Mouse (Mus musculus) forebrain, embryonic 11.5 days (tissue): Measurements from ENCODE around the gene Acer3. TPM values are rescaled to one million over a fixed set of nuclear protein-coding genes. Genes with fewer than 3 reads are reported as not detected.
"Not testable (repeated sequence)": the region's sequence is repeated elsewhere in the genome, so short reads cannot be mapped to it uniquely, and the experiment has no call there.

Experiments
- ATAC-seq: fragments of 200-750 bp; cut with Nextera tagmentation; replicated peaks from 2 replicates; pipeline ENCODE4 v1.8.0; 2017; ENCODE audit warnings: moderate TSS enrichment; ENCODE audit not compliant: low FRiP score
- DNase-seq: peaks from one replicate; pipeline ENCODE4 v3.0.0-alpha.2; 2017; ENCODE audit warnings: low spot score
- H3K27ac ChIP-seq: fragments of 300-500 bp; sonication (generic); 2 replicates; pipeline ENCODE4 v1.5.1; 2014; ENCODE audit warnings: low read depth, low read length
- H3K27me3 ChIP-seq: fragments of 300-500 bp; sonication (generic); 2 replicates; pipeline ENCODE4 v1.6.1; 2014; ENCODE audit warnings: mild to moderate bottlenecking, low read length, mixed read lengths; ENCODE audit not compliant: control insufficient read depth, insufficient read depth
- H3K36me3 ChIP-seq: fragments of 300-500 bp; sonication (generic); 2 replicates; pipeline ENCODE4 v1.6.1; 2014; ENCODE audit warnings: mild to moderate bottlenecking, low read length, moderate library complexity, mixed read lengths; ENCODE audit not compliant: control insufficient read depth, insufficient read depth
- H3K4me1 ChIP-seq: fragments of 300-500 bp; sonication (generic); replicated peaks from 2 replicates; pipeline ENCODE4 v1.6.1; 2014; ENCODE audit warnings: low read length, mixed read lengths; ENCODE audit not compliant: control insufficient read depth, insufficient read depth
- H3K4me2 ChIP-seq: fragments of 300-500 bp; sonication (generic); 2 replicates; pipeline ENCODE4 v1.6.1; 2014; ENCODE audit warnings: low read depth, mild to moderate bottlenecking, low read length, moderate library complexity, mixed read lengths; ENCODE audit not compliant: severe bottlenecking
- H3K4me3 ChIP-seq: fragments of 300-500 bp; sonication (generic); 2 replicates; pipeline ENCODE4 v1.5.1; 2014; ENCODE audit warnings: low read depth, low read length
- H3K9ac ChIP-seq: fragments of 300-500 bp; sonication (generic); 2 replicates; pipeline ENCODE4 v1.6.1; 2014; ENCODE audit warnings: low read length
- H3K9me3 ChIP-seq: fragments of 300-500 bp; sonication (generic); 2 replicates; pipeline ENCODE4 v1.6.1; 2016; ENCODE audit warnings: low read length, mixed read lengths; ENCODE audit not compliant: control insufficient read depth
- WGBS: fragments of 180-500 bp; shearing (Covaris S2); extraction: QIAGEN DNeasy Blood & Tissue Kit; methylation state at CpG from one replicate; pipeline ENCODE4 v1.1.7; 2014; 5-methylcytosine and 5-hydroxymethylcytosine counted together
- polyA plus RNA-seq: library from polyadenylated mRNA; unstranded; fragments of >200 nt; fragmentation: Nextera tagmentation; extraction: Ambion mirVana; gene quantifications from 2 replicates; pipeline ENCODE4 v1.2.1, GENCODE M21; 2014

The Acer3 gene
- polyA plus RNA-seq, 1 experiment from 2014 or later, result 16.5 TPM

DNA sequence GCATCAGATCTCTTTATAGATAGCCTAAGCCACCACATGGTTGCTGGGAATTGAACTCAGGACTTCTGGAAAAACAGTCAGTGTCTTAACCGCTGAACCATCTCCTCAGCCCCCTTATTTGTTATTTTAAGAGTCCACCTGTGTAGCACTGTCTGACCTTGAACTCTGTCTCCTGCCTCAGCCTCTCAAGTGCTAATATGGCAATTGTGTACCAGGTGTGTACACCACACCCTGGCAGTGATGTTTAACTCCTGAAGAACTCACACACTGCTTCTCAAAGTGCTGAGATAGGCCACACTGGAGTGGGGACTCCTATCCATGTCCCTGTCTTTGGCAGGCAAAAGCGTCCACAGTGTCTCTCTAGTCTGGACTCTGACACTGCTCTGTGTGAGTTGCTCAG lies 132.3 kb downstream of the Acer3 start:
- no peak overlapping the region for H3K4me3 ChIP-seq
- H3K27me3 ChIP-seq, result peaks cover 37% of the 10 kb centered on the region
- WGBS, result 82% methylated on average over 2 of the region's 2 CpGs
- H3K4me1 ChIP-seq, result peaks cover 13% of the 10 kb centered on the region; the same call in 1 of the 2 replicates
- H3K27ac ChIP-seq, result no peak overlapping the region
- no peak overlapping the region for H3K4me2 ChIP-seq
- ATAC-seq, result no peak
- H3K9me3 ChIP-seq, result no peaks in the 10 kb centered on the region
- no peak overlapping the region for H3K9ac ChIP-seq
- DNase-seq, result no peak
- H3K36me3 ChIP-seq, result no peaks in the 10 kb centered on the region

- H3K4me3 ChIP-seq, result no peak overlapping the region
- no peaks in the 10 kb centered on the region for H3K9me3 ChIP-seq
- no peaks in the 10 kb centered on the region for H3K36me3 ChIP-seq
- no peak for ATAC-seq
- no peak overlapping the region for H3K27ac ChIP-seq
- no peak overlapping the region for H3K4me2 ChIP-seq
- no peak for DNase-seq
- peaks cover 10% of the 10 kb centered on the region; the same call in 1 of the 2 replicates for H3K4me1 ChIP-seq
- no peak overlapping the region for H3K9ac ChIP-seq
- peaks cover 35% of the 10 kb centered on the region for H3K27me3 ChIP-seq
- 95% methylated on average over 2 of the region's 2 CpGs for WGBS
Measured at GRCm38 (mm10) chr7:98188238-98188637, 132.8 kb downstream of the Acer3 start.

- not testable (repeated sequence) for H3K27ac ChIP-seq, H3K36me3 ChIP-seq, DNase-seq, H3K4me3 ChIP-seq, H3K9ac ChIP-seq, H3K4me2 ChIP-seq, H3K4me1 ChIP-seq, ATAC-seq, H3K9me3 ChIP-seq
- 56% methylated on average over 3 of the region's 3 CpGs for WGBS
- H3K27me3 ChIP-seq, result peaks cover 28% of the 10 kb centered on the region
Measured at GRCm38 (mm10) chr7:98187332-98187731, 133.7 kb downstream of the Acer3 start.

DNA sequence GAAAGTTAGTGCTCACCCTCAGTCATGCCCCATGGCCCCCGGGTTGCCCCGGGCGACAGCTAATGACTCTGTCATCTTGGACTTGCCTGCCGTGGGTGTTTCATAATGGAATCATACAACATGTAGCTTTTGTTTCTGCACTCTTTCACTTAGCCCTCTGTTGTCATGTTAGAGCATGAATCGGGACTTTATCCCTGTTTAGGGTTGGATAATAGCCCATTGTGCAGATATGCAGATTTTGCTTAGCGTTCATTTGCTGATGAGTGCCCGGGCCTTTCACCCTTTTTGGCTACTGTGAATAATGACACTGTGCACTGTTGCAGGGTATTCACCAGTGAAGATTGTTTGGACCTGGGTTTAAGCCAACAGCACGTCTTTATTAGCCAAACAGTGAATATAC lies 134.4 kb downstream of the Acer3 start:
- Histone ChIP-seq H3K4me2 (no peak overlapping the region), H3K9ac (no peak overlapping the region), H3K4me1 (peaks cover 10% of the 10 kb centered on the region; the same call in 1 of the 2 replicates), H3K27me3 (peaks cover 24% of the 10 kb centered on the region), H3K36me3 (no peaks in the 10 kb centered on the region), H3K9me3 (no peaks in the 10 kb centered on the region), H3K27ac (no peak overlapping the region), H3K4me3 (no peak overlapping the region)
- 31% methylated on average over 8 of the region's 8 CpGs for WGBS
- ATAC-seq (peak; percentile 91), DNase-seq (peak; percentile 82)

DNA sequence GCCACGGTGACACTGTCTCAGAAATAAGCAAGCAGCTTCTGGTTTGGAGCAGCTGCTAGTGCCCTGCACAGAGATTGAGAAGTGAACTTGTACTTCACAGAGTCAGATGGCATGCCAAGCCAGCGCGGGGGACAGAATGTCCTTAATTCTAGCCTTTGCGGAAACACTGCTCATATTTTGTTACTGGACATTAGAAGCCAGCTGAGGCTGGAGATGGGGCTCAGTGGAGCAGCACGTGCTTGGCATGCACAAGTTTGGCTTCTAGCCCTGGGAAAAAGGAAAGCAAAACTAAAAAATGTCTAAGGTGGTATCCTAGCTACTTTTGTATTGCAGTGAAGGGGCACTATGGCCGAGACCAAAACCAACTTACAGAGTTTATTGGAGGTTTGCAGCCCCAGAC lies 135.7 kb downstream of the Acer3 start:
- no peak overlapping the region for H3K4me2 ChIP-seq
- WGBS, result 88% methylated on average over 6 of the region's 6 CpGs
- no peaks in the 10 kb centered on the region for H3K36me3 ChIP-seq
- H3K27me3 ChIP-seq, result peaks cover 22% of the 10 kb centered on the region
- no peak overlapping the region for H3K9ac ChIP-seq
- H3K27ac ChIP-seq, result no peak overlapping the region
- H3K4me1 ChIP-seq, result peaks cover 10% of the 10 kb centered on the region; the same call in 1 of the 2 replicates
- ATAC-seq (no peak), DNase-seq (peak; percentile 40)
- H3K4me3 ChIP-seq, result no peak overlapping the region
- H3K9me3 ChIP-seq, result no peaks in the 10 kb centered on the region

- peaks cover 2% of the 10 kb centered on the region; the same call in 1 of the 2 replicates for H3K4me1 ChIP-seq
- H3K9me3 ChIP-seq, result no peaks in the 10 kb centered on the region
- no peaks in the 10 kb centered on the region for H3K36me3 ChIP-seq
- WGBS, result 90% methylated on average over 5 of the region's 5 CpGs
- H3K4me3 ChIP-seq, result peak overlapping the region; percentile 64
- H3K27ac ChIP-seq, result no peak overlapping the region
- H3K9ac ChIP-seq, result peak overlapping the region; percentile 63
- H3K27me3 ChIP-seq, result peaks cover 12% of the 10 kb centered on the region; the same call in 1 of the 2 replicates
- ATAC-seq, result no peak; the same call in 1 of the 2 replicates
- DNase-seq, result no peak
- H3K4me2 ChIP-seq, result peak overlapping the region; percentile 77
Measured at GRCm38 (mm10) chr7:98178560-98179231, 142.3 kb downstream of the Acer3 start.

DNA sequence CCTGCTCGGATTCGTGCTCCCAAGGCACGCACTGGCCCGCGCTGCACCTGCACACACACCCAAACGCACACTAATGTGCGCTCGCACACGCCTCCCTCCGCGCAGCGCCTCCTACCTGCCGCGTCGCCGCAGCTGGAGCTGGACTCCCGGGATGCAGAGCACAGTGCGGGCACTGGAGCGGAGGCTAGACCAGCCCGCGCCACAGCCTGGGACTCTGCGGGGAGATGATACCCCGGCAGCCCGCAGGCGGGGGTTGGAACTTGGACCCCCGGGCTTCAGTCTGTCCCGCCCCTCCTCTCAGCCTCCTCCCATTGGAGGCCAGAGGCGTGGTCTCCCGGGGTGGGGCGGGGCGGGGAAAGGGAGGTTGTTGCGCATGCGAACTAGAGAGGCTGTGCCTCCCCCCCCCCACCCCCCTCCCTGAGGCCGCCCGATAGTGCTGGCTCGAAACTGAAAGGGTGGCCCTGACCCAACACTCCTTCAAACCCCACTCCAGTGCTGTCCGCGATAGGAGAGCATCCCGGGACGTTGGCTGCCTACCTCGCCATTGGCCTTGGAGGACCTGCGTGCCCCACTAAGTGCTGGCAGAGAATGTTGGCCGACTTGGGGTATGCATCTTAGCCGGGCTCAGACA lies 143.0 kb downstream of the Acer3 start, which contains the start of gene Capn5:
TSS of gene Capn5 (minus strand) at position 346 of the 631 bp plus-strand sequence.
- H3K36me3 ChIP-seq, result no peaks in the 10 kb centered on the region
- peaks cover 9% of the 10 kb centered on the region; the same call in 1 of the 2 replicates for H3K27me3 ChIP-seq
- WGBS, result 1% methylated on average over 44 of the region's 44 CpGs
- DNase-seq (peak; percentile 88), ATAC-seq (peak; percentile 83)
- H3K27ac ChIP-seq, result no peak within 1 kb of the TSS
- peak within 1 kb of the TSS; percentile 63 for H3K9ac ChIP-seq
- H3K4me1 ChIP-seq, result peaks cover 2% of the 10 kb centered on the region; the same call in 1 of the 2 replicates
- no peaks in the 10 kb centered on the region for H3K9me3 ChIP-seq
- H3K4me2 ChIP-seq, result peak within 1 kb of the TSS; percentile 77
- H3K4me3 ChIP-seq, result peak within 1 kb of the TSS; percentile 64

DNA sequence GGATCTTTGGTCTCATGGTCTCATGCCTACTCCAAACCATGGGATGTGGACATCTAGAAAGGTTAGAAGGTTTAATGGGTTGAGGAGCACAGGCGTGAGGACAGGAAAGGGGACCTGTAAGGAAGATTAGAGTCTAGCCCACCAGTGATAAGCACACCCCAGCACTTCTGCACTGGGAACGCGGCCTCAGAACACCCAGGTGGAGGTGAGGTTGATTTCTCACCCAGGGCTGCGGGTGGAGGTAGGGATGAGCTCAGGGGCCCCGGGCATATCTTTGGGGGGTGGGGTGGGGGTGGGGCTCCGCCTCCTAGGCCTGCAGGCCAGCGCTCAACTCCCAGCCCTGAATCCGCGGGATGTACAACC lies 143.5 kb downstream of the Acer3 start:
- H3K9me3 ChIP-seq, result no peaks in the 10 kb centered on the region
- no peak for ATAC-seq
- no peaks in the 10 kb centered on the region for H3K36me3 ChIP-seq
- 5% methylated on average over 7 of the region's 9 CpGs for WGBS
- no peak overlapping the region for H3K27ac ChIP-seq
- H3K4me1 ChIP-seq, result peaks cover 2% of the 10 kb centered on the region; the same call in 1 of the 2 replicates
- peak overlapping the region; percentile 77 for H3K4me2 ChIP-seq
- H3K27me3 ChIP-seq, result peaks cover 8% of the 10 kb centered on the region; the same call in 1 of the 2 replicates
- peak overlapping the region; percentile 63 for H3K9ac ChIP-seq
- no peak for DNase-seq
- peak overlapping the region; percentile 64 for H3K4me3 ChIP-seq
